Mouse (Mus musculus): ENCODE results near the gene Zcchc24. TPM values are rescaled to one million over a fixed set of nuclear protein-coding genes. Genes with fewer than 3 reads are reported as not detected.

The Zcchc24 gene
- polyA plus RNA-seq, 1 experiment from 2014 or later = 24.0 TPM

- Histone ChIP-seq H3K27ac (ENCODE audit: low read depth, low read length) (peak overlapping the region; percentile 53; the same call in 1 of the 2 replicates), H3K4me3 (ENCODE audit: low read length) (no peak overlapping the region), H3K27me3 (ENCODE audit: control insufficient read depth, insufficient read depth, low read length) (no peaks in the 10 kb centered on the region), H3K36me3 (ENCODE audit: control insufficient read depth, insufficient read depth, low read length) (peaks cover 9% of the 10 kb centered on the region; the same call in 1 of the 2 replicates), H3K4me2 (replicated peaks; ENCODE audit: low read depth, low read length) (no peak overlapping the region), H3K4me1 (ENCODE audit: control insufficient read depth, insufficient read depth, low read length) (peaks cover 56% of the 10 kb centered on the region), H3K9ac (ENCODE audit: low read depth, low read length) (no peak overlapping the region), H3K9me3 (ENCODE audit: control insufficient read depth, low read length) (no peaks in the 10 kb centered on the region)
- 48% methylated on average over 6 of the region's 6 CpGs for WGBS
- peak; percentile 54 for ATAC-seq (ENCODE audit: low FRiP score, low TSS enrichment)
Measured at GRCm38 (mm10) chr14:25736589-25736988, 32.2 kb downstream of the Zcchc24 start.

GRCm38 (mm10) chr14:25736140-25736539, 32.7 kb downstream of the Zcchc24 start:
- H3K9me3 ChIP-seq (ENCODE audit: control insufficient read depth, low read length) = no peaks in the 10 kb centered on the region
- peaks cover 9% of the 10 kb centered on the region; the same call in 1 of the 2 replicates for H3K36me3 ChIP-seq (ENCODE audit: control insufficient read depth, insufficient read depth, low read length)
- H3K4me1 ChIP-seq (ENCODE audit: control insufficient read depth, insufficient read depth, low read length) = peaks cover 56% of the 10 kb centered on the region
- peak overlapping the region; percentile 53; the same call in 1 of the 2 replicates for H3K27ac ChIP-seq (ENCODE audit: low read depth, low read length)
- H3K9ac ChIP-seq (ENCODE audit: low read depth, low read length) = no peak overlapping the region
- H3K4me2 ChIP-seq (replicated peaks; ENCODE audit: low read depth, low read length) = no peak overlapping the region
- 81% methylated on average over 3 of the region's 3 CpGs for WGBS
- no peaks in the 10 kb centered on the region for H3K27me3 ChIP-seq (ENCODE audit: control insufficient read depth, insufficient read depth, low read length)
- H3K4me3 ChIP-seq (ENCODE audit: low read length) = no peak overlapping the region
- no peak; the same call in 1 of the 2 replicates for ATAC-seq (ENCODE audit: low FRiP score, low TSS enrichment)

GRCm38 (mm10) chr14:25734736-25735716, 33.8 kb downstream of the Zcchc24 start:
- Histone ChIP-seq H3K4me3 (ENCODE audit: low read length) (no peak overlapping the region), H3K4me1 (ENCODE audit: control insufficient read depth, insufficient read depth, low read length) (peaks cover 52% of the 10 kb centered on the region), H3K4me2 (replicated peaks; ENCODE audit: low read depth, low read length) (no peak overlapping the region), H3K36me3 (ENCODE audit: control insufficient read depth, insufficient read depth, low read length) (peaks cover 9% of the 10 kb centered on the region; the same call in 1 of the 2 replicates), H3K9me3 (ENCODE audit: control insufficient read depth, low read length) (no peaks in the 10 kb centered on the region), H3K27me3 (ENCODE audit: control insufficient read depth, insufficient read depth, low read length) (no peaks in the 10 kb centered on the region), H3K27ac (ENCODE audit: low read depth, low read length) (peak overlapping the region; percentile 63), H3K9ac (ENCODE audit: low read depth, low read length) (peak overlapping the region; percentile 18; the same call in 1 of the 2 replicates)
- ATAC-seq (ENCODE audit: low FRiP score, low TSS enrichment) = peak; percentile 39; the same call in 1 of the 2 replicates
- WGBS = 30% methylated on average over 17 of the region's 17 CpGs

- no peak overlapping the region for H3K4me2 ChIP-seq (replicated peaks; ENCODE audit: low read depth, low read length)
- WGBS = 85% methylated on average over 5 of the region's 5 CpGs
- ATAC-seq (ENCODE audit: low FRiP score, low TSS enrichment) = no peak
- peaks cover 24% of the 10 kb centered on the region for H3K4me1 ChIP-seq (ENCODE audit: control insufficient read depth, insufficient read depth, low read length)
- 0 out of 2 replicates have a peak, but pooled peaks cover 2% of the 10 kb centered on the region for H3K36me3 ChIP-seq (ENCODE audit: control insufficient read depth, insufficient read depth, low read length)
- no peak overlapping the region for H3K27ac ChIP-seq (ENCODE audit: low read depth, low read length)
- H3K4me3 ChIP-seq (ENCODE audit: low read length) = no peak overlapping the region
- no peaks in the 10 kb centered on the region for H3K9me3 ChIP-seq (ENCODE audit: control insufficient read depth, low read length)
- H3K27me3 ChIP-seq (ENCODE audit: control insufficient read depth, insufficient read depth, low read length) = no peaks in the 10 kb centered on the region
- H3K9ac ChIP-seq (ENCODE audit: low read depth, low read length) = no peak overlapping the region
Measured at GRCm38 (mm10) chr14:25727149-25727510, 41.7 kb downstream of the Zcchc24 start.

GRCm38 (mm10) chr14:25726226-25727148, 42.4 kb downstream of the Zcchc24 start:
- H3K27me3 ChIP-seq (ENCODE audit: control insufficient read depth, insufficient read depth, low read length) = no peaks in the 10 kb centered on the region
- no peak overlapping the region for H3K27ac ChIP-seq (ENCODE audit: low read depth, low read length)
- H3K9ac ChIP-seq (ENCODE audit: low read depth, low read length) = no peak overlapping the region
- no peaks in the 10 kb centered on the region for H3K9me3 ChIP-seq (ENCODE audit: control insufficient read depth, low read length)
- no peak overlapping the region for H3K4me3 ChIP-seq (ENCODE audit: low read length)
- H3K36me3 ChIP-seq (ENCODE audit: control insufficient read depth, insufficient read depth, low read length) = 0 out of 2 replicates have a peak, but pooled peaks cover 2% of the 10 kb centered on the region
- ATAC-seq (ENCODE audit: low FRiP score, low TSS enrichment) = 0 out of 2 replicates have a peak, but pooled peaks have one; percentile 7
- H3K4me1 ChIP-seq (ENCODE audit: control insufficient read depth, insufficient read depth, low read length) = peaks cover 24% of the 10 kb centered on the region
- no peak overlapping the region for H3K4me2 ChIP-seq (replicated peaks; ENCODE audit: low read depth, low read length)
- WGBS = 57% methylated on average over 20 of the region's 20 CpGs

GRCm38 (mm10) chr14:25725690-25726089, 43.1 kb downstream of the Zcchc24 start:
- ATAC-seq (ENCODE audit: low FRiP score, low TSS enrichment) = peak; percentile 7; the same call in 1 of the 2 replicates
- Histone ChIP-seq H3K9ac (ENCODE audit: low read depth, low read length) (no peak overlapping the region), H3K4me3 (ENCODE audit: low read length) (no peak overlapping the region), H3K4me2 (replicated peaks; ENCODE audit: low read depth, low read length) (no peak overlapping the region), H3K9me3 (ENCODE audit: control insufficient read depth, low read length) (no peaks in the 10 kb centered on the region), H3K36me3 (ENCODE audit: control insufficient read depth, insufficient read depth, low read length) (0 out of 2 replicates have a peak, but pooled peaks cover 2% of the 10 kb centered on the region), H3K27me3 (ENCODE audit: control insufficient read depth, insufficient read depth, low read length) (no peaks in the 10 kb centered on the region), H3K27ac (ENCODE audit: low read depth, low read length) (peak overlapping the region; percentile 66; the same call in 1 of the 2 replicates), H3K4me1 (ENCODE audit: control insufficient read depth, insufficient read depth, low read length) (peaks cover 24% of the 10 kb centered on the region)
- WGBS = 24% methylated on average over 4 of the region's 4 CpGs

GRCm38 (mm10) chr14:25725032-25725497, 43.8 kb downstream of the Zcchc24 start:
- Histone ChIP-seq H3K4me3 (ENCODE audit: low read length) (no peak overlapping the region), H3K9ac (ENCODE audit: low read depth, low read length) (no peak overlapping the region), H3K27ac (ENCODE audit: low read depth, low read length) (peak overlapping the region; percentile 66; the same call in 1 of the 2 replicates), H3K4me2 (replicated peaks; ENCODE audit: low read depth, low read length) (no peak overlapping the region), H3K4me1 (ENCODE audit: control insufficient read depth, insufficient read depth, low read length) (peaks cover 24% of the 10 kb centered on the region), H3K36me3 (ENCODE audit: control insufficient read depth, insufficient read depth, low read length) (0 out of 2 replicates have a peak, but pooled peaks cover 2% of the 10 kb centered on the region), H3K9me3 (ENCODE audit: control insufficient read depth, low read length) (no peaks in the 10 kb centered on the region), H3K27me3 (ENCODE audit: control insufficient read depth, insufficient read depth, low read length) (no peaks in the 10 kb centered on the region)
- 63% methylated on average over 11 of the region's 11 CpGs for WGBS
- peak; percentile 84 for ATAC-seq (ENCODE audit: low FRiP score, low TSS enrichment)

- H3K4me2 ChIP-seq (replicated peaks; ENCODE audit: low read depth, low read length) = no peak overlapping the region
- H3K4me1 ChIP-seq (ENCODE audit: control insufficient read depth, insufficient read depth, low read length) = peaks cover 50% of the 10 kb centered on the region
- no peaks in the 10 kb centered on the region for H3K9me3 ChIP-seq (ENCODE audit: control insufficient read depth, low read length)
- no peaks in the 10 kb centered on the region for H3K27me3 ChIP-seq (ENCODE audit: control insufficient read depth, insufficient read depth, low read length)
- no peak overlapping the region for H3K9ac ChIP-seq (ENCODE audit: low read depth, low read length)
- H3K36me3 ChIP-seq (ENCODE audit: control insufficient read depth, insufficient read depth, low read length) = peaks cover 2% of the 10 kb centered on the region; the same call in 1 of the 2 replicates
- H3K27ac ChIP-seq (ENCODE audit: low read depth, low read length) = no peak overlapping the region
- no peak for ATAC-seq (ENCODE audit: low FRiP score, low TSS enrichment)
- WGBS = 87% methylated on average over 5 of the region's 5 CpGs
- H3K4me3 ChIP-seq (ENCODE audit: low read length) = no peak overlapping the region
Measured at GRCm38 (mm10) chr14:25720962-25721707, 47.7 kb downstream of the Zcchc24 start.
